Mouse (Mus musculus) heart, adult 2 months (tissue): ENCODE results near the gene Cntnap5b.

Source experiments
- CTCF ChIP-seq: fragments of 200-600 bp; IDR thresholded peaks from 2 replicates; pipeline ENCODE4 v1.8.1; 2022; ENCODE audit warnings: antibody characterized with exemption, mild to moderate bottlenecking, moderate library complexity
- EP300 ChIP-seq: fragments of 200-500 bp; IDR thresholded peaks from 2 replicates; pipeline ENCODE4 v1.6.1; 2011; ENCODE audit warnings: low read depth, low read length, control low read depth; ENCODE audit not compliant: insufficient read depth
- POLR2A ChIP-seq: fragments of 200-500 bp; IDR thresholded peaks from 2 replicates; pipeline ENCODE4 v1.6.1; 2011; ENCODE audit warnings: mild to moderate bottlenecking, low read depth, low read length, control low read depth; ENCODE audit not compliant: insufficient read depth

GRCm38 (mm10) chr1:100465226-100465625 lies 692.7 kb downstream of the Cntnap5b start:
- TF ChIP-seq EP300 (no peak), CTCF (no peak), POLR2A (no peak)
